Mouse (Mus musculus) embryonic fibroblast, embryonic 13.5 days (primary cell): ENCODE measurements around the gene Yif1b.

Source experiments
- CTCF ChIP-seq: IDR thresholded peaks from 2 replicates; pipeline ENCODE4 v1.5.1; 2011; ENCODE audit warnings: mild to moderate bottlenecking, control low read depth, low read length, moderate library complexity, borderline replicate concordance; ENCODE audit not compliant: insufficient read depth
- POLR2A ChIP-seq: IDR thresholded peaks from 2 replicates; pipeline ENCODE4 v1.6.1; 2011; ENCODE audit warnings: low read depth, mild to moderate bottlenecking, control low read depth, low read length, moderate library complexity

DNA sequence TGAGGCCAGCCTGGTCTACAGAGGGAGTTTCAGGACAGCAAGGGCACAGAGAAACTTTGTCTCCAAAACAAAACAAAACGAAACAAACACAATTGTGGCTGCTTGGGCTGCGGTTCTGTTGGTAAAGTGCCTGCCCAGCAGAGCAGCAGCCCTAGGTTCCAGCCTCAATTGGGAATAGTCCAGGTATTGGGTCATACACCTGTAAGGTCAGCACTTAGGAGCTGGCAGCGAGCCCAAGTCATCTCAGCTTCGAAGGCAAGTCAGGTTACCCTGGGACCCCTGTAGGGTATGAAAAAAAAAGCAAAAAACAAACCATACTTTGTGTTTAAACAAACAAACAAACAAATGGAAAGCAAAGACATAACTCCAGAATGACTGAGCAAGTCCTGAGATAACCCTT lies 17.7 kb downstream of the Yif1b start:
- TF ChIP-seq CTCF (no peak), POLR2A (no peak)
